Mouse (Mus musculus) embryonic facial prominence, embryonic 14.5 days (tissue): ENCODE measurements around the gene Lrfn1. TPM values are rescaled to one million over a fixed set of nuclear protein-coding genes. Genes with fewer than 3 reads are reported as not detected.

ENCODE experiments used
- ATAC-seq: fragments of 200-750 bp; cut with Nextera tagmentation; 2 replicates; pipeline ENCODE4 v1.8.0; 2017; ENCODE audit warnings: low read depth, moderate number of reproducible peaks, moderate TSS enrichment
- DNase-seq: peaks from one replicate; pipeline ENCODE4 v3.0.0-alpha.2; 2015; ENCODE audit warnings: low spot score
- H3K27ac ChIP-seq: fragments of 300-500 bp; sonication (generic); replicated peaks from 2 replicates; pipeline ENCODE4 v1.5.1; 2014; ENCODE audit warnings: low read depth, mild to moderate bottlenecking, low read length, moderate library complexity
- H3K27me3 ChIP-seq: fragments of 300-500 bp; sonication (generic); replicated peaks from 2 replicates; pipeline ENCODE4 v1.6.1; 2014; ENCODE audit warnings: low read length; ENCODE audit not compliant: control insufficient read depth, insufficient read depth
- H3K36me3 ChIP-seq: fragments of 300-500 bp; sonication (generic); 2 replicates; pipeline ENCODE4 v1.6.1; 2014; ENCODE audit warnings: low read length, mixed read lengths; ENCODE audit not compliant: control insufficient read depth, insufficient read depth
- H3K4me1 ChIP-seq: fragments of 300-500 bp; sonication (generic); 2 replicates; pipeline ENCODE4 v1.6.1; 2014; ENCODE audit warnings: antibody characterized with exemption, low read length; ENCODE audit not compliant: control insufficient read depth, insufficient read depth
- H3K4me2 ChIP-seq: fragments of 300-500 bp; sonication (generic); 2 replicates; pipeline ENCODE4 v1.6.1; 2014; ENCODE audit warnings: low read depth, mild to moderate bottlenecking, low read length, moderate library complexity, mixed read lengths
- H3K4me3 ChIP-seq: fragments of 300-500 bp; sonication (generic); 2 replicates; pipeline ENCODE4 v1.5.1; 2014; ENCODE audit warnings: low read depth, mild to moderate bottlenecking, low read length
- H3K9ac ChIP-seq: fragments of 300-500 bp; sonication (generic); 2 replicates; pipeline ENCODE4 v1.6.1; 2014; ENCODE audit warnings: low read depth, mild to moderate bottlenecking, low read length, moderate library complexity, mixed read lengths
- H3K9me3 ChIP-seq: fragments of 300-500 bp; sonication (generic); 2 replicates; pipeline ENCODE4 v1.6.1; 2016; ENCODE audit warnings: low read length; ENCODE audit not compliant: control insufficient read depth
- WGBS: fragments of 180-500 bp; shearing (Covaris S2); extraction: QIAGEN DNeasy Blood & Tissue Kit; methylation state at CpG from one replicate; pipeline ENCODE4 v1.1.7; 2014; 5-methylcytosine and 5-hydroxymethylcytosine counted together
- polyA plus RNA-seq: library from polyadenylated mRNA; unstranded; fragments of >200 nt; fragmentation: Nextera tagmentation; extraction: Ambion mirVana; gene quantifications from 2 replicates; pipeline ENCODE4 v1.2.1, GENCODE M21; 2014

Lrfn1 gene
- polyA plus RNA-seq, 1 experiment from 2014 or later = 4.0 TPM

GRCm38 (mm10) chr7:28441776-28442485 is 9.8 kb upstream of the Lrfn1 start:
- no peak overlapping the region for H3K4me2 ChIP-seq
- H3K9me3 ChIP-seq = no peaks in the 10 kb centered on the region
- no peak overlapping the region for H3K4me3 ChIP-seq
- WGBS = 85% methylated on average over 13 of the region's 14 CpGs
- H3K27ac ChIP-seq = no peak overlapping the region
- 0 out of 2 replicates have a peak, but pooled peaks cover 3% of the 10 kb centered on the region for H3K27me3 ChIP-seq
- no peak for ATAC-seq
- H3K36me3 ChIP-seq = no peaks in the 10 kb centered on the region
- no peaks in the 10 kb centered on the region for H3K4me1 ChIP-seq
- no peak overlapping the region for H3K9ac ChIP-seq
- no peak for DNase-seq

GRCm38 (mm10) chr7:28442688-28443087 is 9.1 kb upstream of the Lrfn1 start:
- 39% methylated on average over 4 of the region's 4 CpGs for WGBS
- Histone ChIP-seq H3K4me3 (no peak overlapping the region), H3K4me1 (no peaks in the 10 kb centered on the region), H3K27ac (no peak overlapping the region), H3K9me3 (no peaks in the 10 kb centered on the region), H3K9ac (no peak overlapping the region), H3K4me2 (no peak overlapping the region), H3K27me3 (0 out of 2 replicates have a peak, but pooled peaks cover 3% of the 10 kb centered on the region), H3K36me3 (no peaks in the 10 kb centered on the region)
- peak; percentile 43 for DNase-seq
- ATAC-seq = no peak

- no peak overlapping the region for H3K4me2 ChIP-seq
- H3K4me1 ChIP-seq = no peaks in the 10 kb centered on the region
- ATAC-seq (no peak), DNase-seq (no peak)
- H3K4me3 ChIP-seq = no peak overlapping the region
- H3K9me3 ChIP-seq = no peaks in the 10 kb centered on the region
- WGBS = 87% methylated on average over 13 of the region's 13 CpGs
- no peak overlapping the region for H3K27ac ChIP-seq
- 0 out of 2 replicates have a peak, but pooled peaks cover 3% of the 10 kb centered on the region for H3K27me3 ChIP-seq
- H3K9ac ChIP-seq = no peak overlapping the region
- H3K36me3 ChIP-seq = no peaks in the 10 kb centered on the region
Measured at GRCm38 (mm10) chr7:28444344-28444974, 7.3 kb upstream of the Lrfn1 start.

- Histone ChIP-seq H3K9me3 (no peaks in the 10 kb centered on the region), H3K27ac (no peak overlapping the region), H3K9ac (no peak overlapping the region), H3K4me3 (no peak overlapping the region), H3K4me2 (no peak overlapping the region), H3K27me3 (0 out of 2 replicates have a peak, but pooled peaks cover 3% of the 10 kb centered on the region), H3K36me3 (no peaks in the 10 kb centered on the region), H3K4me1 (no peaks in the 10 kb centered on the region)
- DNase-seq (peak; percentile 45), ATAC-seq (no peak)
- 8% methylated on average over 12 of the region's 12 CpGs for WGBS
Measured at GRCm38 (mm10) chr7:28446446-28446845, 5.3 kb upstream of the Lrfn1 start.

- no peak overlapping the region for H3K9ac ChIP-seq
- H3K27ac ChIP-seq = no peak overlapping the region
- no peak overlapping the region for H3K4me3 ChIP-seq
- no peak for ATAC-seq
- no peak for DNase-seq
- 0 out of 2 replicates have a peak, but pooled peaks cover 3% of the 10 kb centered on the region for H3K27me3 ChIP-seq
- no peaks in the 10 kb centered on the region for H3K36me3 ChIP-seq
- H3K9me3 ChIP-seq = no peaks in the 10 kb centered on the region
- no peak overlapping the region for H3K4me2 ChIP-seq
- WGBS = 20% methylated on average over 12 of the region's 12 CpGs
- H3K4me1 ChIP-seq = no peaks in the 10 kb centered on the region
Measured at GRCm38 (mm10) chr7:28447101-28447830, 4.5 kb upstream of the Lrfn1 start.

GRCm38 (mm10) chr7:28447865-28448820 is 3.6 kb upstream of the Lrfn1 start:
- peaks cover 6% of the 10 kb centered on the region for H3K4me1 ChIP-seq
- H3K27ac ChIP-seq = no peak overlapping the region
- H3K36me3 ChIP-seq = no peaks in the 10 kb centered on the region
- DNase-seq (no peak), ATAC-seq (no peak)
- H3K27me3 ChIP-seq = 0 out of 2 replicates have a peak, but pooled peaks cover 3% of the 10 kb centered on the region
- H3K9ac ChIP-seq = no peak overlapping the region
- H3K4me3 ChIP-seq = no peak overlapping the region
- no peaks in the 10 kb centered on the region for H3K9me3 ChIP-seq
- 62% methylated on average over 13 of the region's 13 CpGs for WGBS
- H3K4me2 ChIP-seq = no peak overlapping the region

- WGBS = 6% methylated on average over 8 of the region's 24 CpGs
- peak overlapping the region; percentile 82 for H3K4me3 ChIP-seq
- peak; percentile 38 for ATAC-seq
- peak overlapping the region; percentile 92 for H3K4me2 ChIP-seq
- DNase-seq = no peak
- no peaks in the 10 kb centered on the region for H3K9me3 ChIP-seq
- no peaks in the 10 kb centered on the region for H3K27me3 ChIP-seq
- H3K36me3 ChIP-seq = peaks cover 25% of the 10 kb centered on the region; the same call in 1 of the 2 replicates
- H3K9ac ChIP-seq = peak overlapping the region; percentile 86
- 0 out of 2 replicates have a peak overlapping the region, but pooled peaks have one; percentile 71 for H3K27ac ChIP-seq
- peaks cover 9% of the 10 kb centered on the region for H3K4me1 ChIP-seq
Measured at GRCm38 (mm10) chr7:28452361-28453005, 703 bp downstream of the Lrfn1 start.
